Mouse (Mus musculus): ENCODE data around the gene Ccdc18.
"Not testable (repeated sequence)": the region's sequence is repeated elsewhere in the genome, so short reads cannot be mapped to it uniquely, and the experiment has no call there.

Ccdc18 gene

DNA sequence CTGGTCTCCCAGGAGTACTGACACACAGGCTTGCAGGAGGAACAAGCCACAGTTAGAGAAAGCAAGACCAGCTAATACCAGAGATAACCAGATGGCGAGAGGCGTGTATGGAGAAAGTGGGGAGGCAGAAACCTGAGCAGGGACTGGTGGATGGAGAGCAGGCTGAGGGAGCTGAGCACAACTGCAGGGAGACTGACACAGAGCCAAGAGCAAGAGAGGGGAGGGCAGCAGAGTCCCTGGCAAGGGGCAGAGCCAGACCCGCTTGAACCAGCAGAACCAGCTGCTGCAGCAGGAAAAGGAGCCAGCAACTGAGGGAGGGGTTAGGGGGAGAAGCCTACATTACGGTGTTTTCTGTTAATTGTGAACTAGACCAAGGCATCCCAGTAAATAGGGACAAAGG is 130.0 kb downstream of the Ccdc18 start:
- no peak for DNase-seq (ENCODE audit: low read depth)

DNA sequence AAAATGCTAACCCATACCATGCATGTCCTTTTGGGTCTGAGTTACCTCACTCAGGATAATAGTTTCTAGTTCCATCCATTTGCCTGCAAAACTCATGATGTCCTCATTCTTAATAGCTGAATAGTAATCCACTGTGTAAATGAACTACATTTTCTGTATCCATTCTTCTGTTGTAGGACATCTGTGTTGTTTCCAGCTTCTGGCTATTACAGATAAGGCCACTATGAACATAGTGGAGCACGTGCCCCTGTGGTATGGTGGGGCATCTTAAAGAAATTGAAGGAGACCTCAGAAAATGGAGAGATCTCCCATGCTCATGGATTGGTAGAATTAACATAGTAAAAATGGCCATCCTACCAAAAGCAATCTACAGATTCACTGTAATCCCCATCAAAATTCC is 131.1 kb downstream of the Ccdc18 start:
- DNase-seq (ENCODE audit: low read depth): not testable (repeated sequence)

DNA sequence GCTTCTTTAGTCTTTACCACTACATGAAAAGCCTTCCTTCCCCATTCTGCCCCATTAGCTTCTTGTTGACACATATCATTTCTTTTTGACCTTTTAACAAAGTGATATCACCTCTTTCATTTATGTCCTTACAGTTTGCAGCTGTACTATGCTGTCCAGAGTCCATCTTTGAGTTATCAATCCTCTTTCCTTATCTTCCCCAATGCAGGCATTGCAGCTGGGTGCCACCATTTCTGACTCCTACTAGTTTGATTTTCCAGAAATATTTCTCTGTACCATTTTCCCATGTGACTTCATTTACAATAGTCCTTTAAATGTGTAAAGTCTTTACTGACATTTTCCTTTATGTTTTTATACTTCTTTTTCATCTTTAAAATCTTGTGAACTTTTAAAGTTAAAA is 134.3 kb downstream of the Ccdc18 start:
- no peak for DNase-seq (ENCODE audit: low read depth)

DNA sequence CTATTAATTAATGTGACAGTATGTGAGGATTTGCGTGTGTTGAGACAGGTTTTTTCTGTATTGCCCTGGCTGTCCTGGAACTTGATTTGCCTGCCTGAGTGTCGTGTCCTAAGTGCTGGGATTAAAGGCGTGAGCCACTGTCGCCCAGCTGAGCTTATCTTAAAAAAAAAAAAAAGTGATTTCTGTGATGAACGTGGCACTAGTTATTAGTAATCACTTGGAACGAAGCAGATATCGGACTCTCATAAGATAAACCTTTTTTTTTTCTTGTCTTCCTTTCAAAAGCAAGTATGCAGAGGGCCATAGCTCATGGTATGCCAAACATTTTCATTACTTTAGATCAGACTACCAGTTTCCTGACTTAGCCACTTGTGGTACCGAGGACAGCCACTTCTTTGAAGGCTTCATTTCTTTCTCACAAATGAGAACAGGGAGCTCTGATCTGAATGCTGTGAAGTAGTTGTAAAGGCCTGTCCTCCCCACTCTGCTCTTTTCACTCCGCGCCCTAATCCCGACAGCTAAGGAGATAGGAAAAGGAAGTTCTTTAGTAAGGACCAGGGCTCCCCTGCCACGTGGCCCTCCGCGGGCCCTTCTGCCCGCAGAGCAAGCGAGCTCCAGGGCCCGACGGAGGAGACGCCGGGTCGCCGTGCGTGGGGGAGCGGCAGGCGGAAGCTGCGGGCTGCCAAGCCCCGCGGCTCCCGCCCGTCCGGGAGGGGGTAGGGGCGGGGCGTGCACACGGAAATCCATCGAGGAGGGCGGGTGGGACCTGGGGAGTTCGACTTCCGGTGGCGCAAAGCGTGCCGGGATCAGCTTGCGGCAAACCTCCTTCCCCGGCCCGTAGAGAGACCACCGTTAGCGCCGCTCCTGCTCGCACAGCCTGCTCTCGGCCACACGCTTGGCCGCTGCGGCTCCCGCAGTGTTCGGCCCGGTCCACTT is 135.7 kb downstream of the Ccdc18 start, which contains the start of gene Dr1:
Gene Dr1, plus strand, starts transcription at position 771 of the 936 bp plus-strand sequence.
- DNase-seq (ENCODE audit: low read depth): peak; percentile 76

DNA sequence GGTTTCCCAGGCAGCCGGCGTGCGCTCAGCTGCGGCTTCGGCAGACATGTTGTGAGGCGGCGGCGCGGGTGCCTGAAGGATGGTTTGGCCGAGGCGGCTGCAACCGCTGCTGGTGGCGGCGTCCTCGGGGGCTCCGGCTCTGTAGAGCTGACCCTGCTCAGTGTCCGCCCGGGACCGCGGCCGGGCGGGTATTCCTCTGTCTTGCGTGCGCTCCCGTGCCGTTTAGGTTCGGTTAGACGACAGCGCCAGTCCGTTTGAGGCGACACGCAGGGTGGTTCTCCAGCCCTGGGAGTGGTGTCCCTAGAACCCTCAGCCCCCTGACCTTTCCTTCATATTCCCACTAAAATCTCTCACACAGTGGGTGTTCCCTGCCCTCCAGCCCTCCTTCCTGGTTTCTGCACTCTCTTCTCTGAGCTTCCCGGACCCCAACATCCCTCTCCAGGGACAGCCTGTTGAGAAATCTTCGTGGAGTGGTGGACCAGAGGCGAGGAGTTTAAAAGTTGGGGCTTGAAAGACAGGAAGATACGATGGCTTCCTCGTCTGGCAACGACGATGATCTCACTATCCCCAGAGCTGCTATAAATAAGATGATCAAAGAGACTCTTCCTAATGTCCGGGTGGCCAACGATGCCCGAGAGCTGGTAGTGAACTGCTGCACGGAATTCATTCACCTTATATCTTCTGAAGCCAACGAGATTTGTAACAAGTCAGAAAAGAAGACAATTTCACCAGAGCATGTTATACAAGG is 136.6 kb downstream of the Ccdc18 start:
- DNase-seq (ENCODE audit: low read depth): no peak

DNA sequence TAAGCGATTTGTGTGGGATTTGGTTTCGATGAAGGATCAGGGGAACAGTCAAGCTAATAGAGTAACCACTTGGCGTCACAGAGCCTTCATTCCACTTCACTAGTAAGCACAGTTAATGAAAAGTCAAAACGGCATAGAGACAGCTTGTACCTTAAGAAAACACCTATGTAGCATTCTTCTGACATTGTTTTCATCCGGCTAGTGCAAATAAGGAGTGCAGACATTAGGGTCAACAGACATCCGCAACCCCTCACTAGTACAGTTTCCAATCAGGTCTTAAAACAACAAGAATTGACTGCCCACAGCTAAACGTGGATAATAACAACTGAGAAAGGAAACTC is 137.1 kb downstream of the Ccdc18 start:
- no peak for DNase-seq (ENCODE audit: low read depth)

DNA sequence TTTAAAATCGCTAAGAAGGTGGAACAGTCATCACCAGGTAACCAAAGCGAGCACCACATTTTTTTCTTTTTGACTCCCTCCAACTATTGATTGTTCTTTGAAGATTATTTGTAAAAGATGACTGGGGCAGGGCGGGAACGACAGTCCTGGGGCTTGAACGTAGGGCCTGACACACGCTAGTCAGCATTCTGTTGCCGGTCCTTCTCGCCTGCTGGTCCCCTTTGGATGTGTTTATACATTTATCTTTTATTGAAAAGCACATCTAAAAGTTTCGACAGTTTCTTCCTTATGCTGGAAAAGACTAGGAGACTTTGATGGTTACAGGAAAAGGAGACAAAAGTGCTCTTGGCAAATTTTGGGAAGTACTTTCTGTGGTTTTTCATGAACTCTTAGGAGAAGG is 137.7 kb downstream of the Ccdc18 start:
- DNase-seq (ENCODE audit: low read depth): no peak

DNA sequence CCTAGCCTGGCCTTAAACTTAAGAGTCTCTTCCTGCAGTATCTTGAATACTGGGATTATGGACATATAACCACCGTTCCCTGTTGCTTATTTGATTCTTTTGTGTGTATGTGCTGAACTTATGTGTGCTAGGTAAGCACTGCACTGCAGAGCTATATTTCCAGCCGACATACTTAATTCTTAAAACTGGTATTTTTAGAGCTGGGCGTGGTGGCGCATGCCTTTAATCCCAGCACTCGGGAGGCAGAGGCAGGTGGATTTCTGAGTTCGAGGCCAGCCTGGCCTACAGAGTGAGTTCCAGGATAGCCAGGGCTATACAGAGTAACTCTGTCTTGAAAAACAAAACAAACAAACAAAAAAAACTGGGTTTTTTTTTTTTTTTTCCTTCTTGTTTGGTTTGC is 138.7 kb downstream of the Ccdc18 start:
- not testable (repeated sequence) for DNase-seq (ENCODE audit: low read depth)
